Mouse (Mus musculus): ENCODE results near the gene Gm20747. TPM values are rescaled to one million over a fixed set of nuclear protein-coding genes. Genes with fewer than 3 reads are reported as not detected.
"Not testable (repeated sequence)": the region's sequence is repeated elsewhere in the genome, so short reads cannot be mapped to it uniquely, and the experiment has no call there.

Gm20747 gene
- polyA plus RNA-seq (2014; fragmentation: Nextera tagmentation; extraction: Ambion mirVana): not detected in 2 replicates

- not testable (repeated sequence) for H3K36me3 ChIP-seq (ENCODE audit: control insufficient read depth, insufficient read depth, low read length); H3K4me3 ChIP-seq (ENCODE audit: low read depth, low read length); H3K27ac ChIP-seq (ENCODE audit: low read depth, low read length); H3K9ac ChIP-seq (replicated peaks; ENCODE audit: low read depth, low read length); ATAC-seq (ENCODE audit: low read depth); H3K9me3 ChIP-seq (ENCODE audit: control insufficient read depth, low read length); H3K27me3 ChIP-seq (ENCODE audit: control insufficient read depth, insufficient read depth, low read length); H3K4me2 ChIP-seq (ENCODE audit: low read depth, low read length); H3K4me1 ChIP-seq (ENCODE audit: control insufficient read depth, insufficient read depth, low read length)
- WGBS: no CpG with 5 or more reads among the region's 3 CpGs
These were observed at the start of gene Gm20747 for GRCm38 (mm10) chrY:53418191-53418590. TSS of gene Gm20747 (minus strand) at chrY:53418291.
